Mouse (Mus musculus) heart, adult 2 months (tissue): ENCODE results near the gene Bricd5. TPM values are rescaled to one million over a fixed set of nuclear protein-coding genes. Genes with fewer than 3 reads are reported as not detected.
A peak's percentile ranks its signal among the peaks of the same experiment; 100 is the strongest.

Experiments used
- DNase-seq, 2 experiments: peaks; one replicate each; pipeline ENCODE4 v3.0.0; 2021
- H3K27ac ChIP-seq: fragments of 200-600 bp; 2 replicates; pipeline ENCODE4 v1.8.1; 2022
- H3K27me3 ChIP-seq: fragments of 200-500 bp; 2 replicates; pipeline ENCODE4 v1.6.1; 2012; ENCODE audit warnings: mild to moderate bottlenecking, low read length, inconsistent platforms, mixed read lengths; ENCODE audit not compliant: control insufficient read depth, insufficient read depth
- H3K36me3 ChIP-seq: fragments of 200-500 bp; 2 replicates; pipeline ENCODE4 v1.6.1; 2012; ENCODE audit warnings: low read length, inconsistent platforms; ENCODE audit not compliant: control insufficient read depth, insufficient read depth
- H3K4me1 ChIP-seq: fragments of 200-500 bp; 2 replicates; pipeline ENCODE4 v1.6.1; 2011; ENCODE audit warnings: low read length; ENCODE audit not compliant: control insufficient read depth, insufficient read depth
- H3K4me3 ChIP-seq: fragments of 200-600 bp; 2 replicates; pipeline ENCODE4 v1.8.1; 2022
- H3K79me2 ChIP-seq: fragments of 200-500 bp; replicated peaks from 2 replicates; pipeline ENCODE4 v1.6.1; 2012; ENCODE audit warnings: mild to moderate bottlenecking, inconsistent platforms, low read length, moderate library complexity, mixed read lengths; ENCODE audit not compliant: control insufficient read depth, insufficient read depth
- H3K9ac ChIP-seq: fragments of 200-500 bp; 2 replicates; pipeline ENCODE4 v1.6.1; 2012; ENCODE audit warnings: low read depth, mild to moderate bottlenecking, control low read depth, inconsistent platforms, low read length, mixed read lengths
- CTCF ChIP-seq: fragments of 200-600 bp; IDR thresholded peaks from 2 replicates; pipeline ENCODE4 v1.8.1; 2022; ENCODE audit warnings: antibody characterized with exemption, mild to moderate bottlenecking, moderate library complexity
- EP300 ChIP-seq: fragments of 200-500 bp; IDR thresholded peaks from 2 replicates; pipeline ENCODE4 v1.6.1; 2011; ENCODE audit warnings: low read depth, low read length, control low read depth; ENCODE audit not compliant: insufficient read depth
- POLR2A ChIP-seq: fragments of 200-500 bp; IDR thresholded peaks from 2 replicates; pipeline ENCODE4 v1.6.1; 2011; ENCODE audit warnings: mild to moderate bottlenecking, low read depth, low read length, control low read depth; ENCODE audit not compliant: insufficient read depth
- WGBS: fragments of 180-500 bp; shearing (Covaris S2); methylation state at CpG from one replicate; pipeline ENCODE4 v1.1.7; 2018; 5-methylcytosine and 5-hydroxymethylcytosine counted together
- intact Hi-C: fragments of 180-260 bp; cut with DNase I; formaldehyde crosslinking; loops from one replicate; pipeline ENCODE4 v1.15.1; 2025
- polyA plus RNA-seq: library from polyadenylated mRNA; depleted of rRNA; stranded (reverse); fragments of >200 nt; gene quantifications from 2 replicates; pipeline ENCODE4 v1.2.3, GENCODE M21; 2012
- total RNA-seq, 2 experiments: library from RNA; stranded (reverse); gene quantifications; 2 replicates each; pipeline ENCODE4 v1.2.3; 2021

Bricd5 gene
- total and polyA plus RNA-seq, 3 experiments = not detected

DNA sequence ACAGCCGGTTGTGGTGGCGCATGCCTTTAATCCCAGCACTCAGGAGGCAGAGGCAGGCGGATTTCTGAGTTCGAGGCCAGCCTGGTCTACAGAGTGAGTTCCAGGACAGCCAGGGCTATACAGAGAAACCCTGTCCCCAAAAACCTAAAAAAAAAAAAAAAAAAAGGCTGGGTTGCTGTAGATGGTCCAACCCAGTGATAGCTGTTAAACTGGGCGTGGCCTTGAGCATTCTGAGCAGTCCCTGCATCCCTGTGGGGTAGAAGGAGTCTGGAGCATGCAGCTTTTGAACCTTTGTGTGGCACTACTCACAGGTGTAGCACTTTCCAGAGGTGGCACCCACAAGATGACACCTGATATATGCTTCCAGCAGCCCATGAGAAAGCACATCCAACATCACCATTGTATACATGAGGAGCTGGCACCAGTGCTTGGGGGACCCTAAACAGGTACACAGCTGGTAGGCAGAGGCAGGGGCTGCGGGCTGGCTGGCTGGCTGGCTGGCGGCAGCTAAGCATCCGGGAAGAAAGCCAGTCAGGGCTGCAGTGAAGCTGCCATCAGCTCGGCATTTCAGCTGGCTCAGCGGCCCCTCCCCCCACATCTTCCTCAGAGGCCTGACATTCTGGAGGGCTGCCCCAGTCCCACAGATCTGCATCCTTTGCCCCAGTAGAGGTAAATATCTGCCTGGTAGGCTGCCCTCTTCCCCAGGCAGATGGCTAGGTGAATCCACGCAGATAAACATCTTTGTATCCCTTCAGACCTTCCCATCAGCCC lies 11.6 kb downstream of the Bricd5 start:
- Histone ChIP-seq H3K4me3 (no peak overlapping the region), H3K36me3 (no peaks in the 10 kb centered on the region), H3K27me3 (peaks cover 6% of the 10 kb centered on the region), H3K27ac (no peak overlapping the region), H3K79me2 (no peaks in the 10 kb centered on the region), H3K9ac (no peak overlapping the region), H3K4me1 (no peaks in the 10 kb centered on the region)
- no peak for DNase-seq
- 45% methylated on average over 11 of the region's 11 CpGs for WGBS
- intact Hi-C loops = no loop called here
- TF ChIP-seq POLR2A = no peak

DNA sequence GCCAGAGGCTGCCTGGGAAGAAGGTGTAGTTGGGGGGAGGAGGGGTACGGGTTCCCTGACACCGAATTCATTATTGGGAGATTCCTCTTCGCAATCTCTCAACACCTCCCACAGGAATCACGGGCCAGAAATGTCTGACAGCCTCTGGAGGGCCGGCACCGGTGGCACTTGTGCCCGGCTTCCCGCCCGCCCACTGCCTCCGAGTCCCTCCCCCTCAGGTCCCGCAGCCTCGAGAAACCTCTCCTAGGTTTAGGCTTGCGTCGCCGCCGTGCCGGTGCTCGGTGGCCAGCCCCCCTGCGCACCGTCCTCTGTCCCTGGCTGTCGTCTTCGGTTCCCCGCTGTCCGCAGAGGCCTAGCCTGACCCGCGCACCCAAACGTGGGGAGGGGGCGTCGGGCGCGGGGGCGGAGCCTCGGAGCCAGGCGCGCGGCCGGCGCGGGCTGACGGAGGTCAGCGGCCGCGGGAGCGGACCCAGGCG lies 14.5 kb downstream of the Bricd5 start, which contains the start of gene Caskin1:
Gene Caskin1, plus strand, starts transcription at position 416 of the 476 bp plus-strand sequence.
- Histone ChIP-seq H3K27ac (no peak within 1 kb of the TSS), H3K4me3 (peak within 1 kb of the TSS; percentile 58), H3K79me2 (no peaks in the 10 kb centered on the region), H3K27me3 (peaks cover 6% of the 10 kb centered on the region), H3K36me3 (no peaks in the 10 kb centered on the region), H3K4me1 (no peaks in the 10 kb centered on the region), H3K9ac (peak within 1 kb of the TSS; percentile 67)
- DNase-seq = no peak
- under 1% methylated on average over 45 of the region's 45 CpGs for WGBS
- TF ChIP-seq CTCF = no peak
- no peak for TF ChIP-seq POLR2A
- no peak for TF ChIP-seq EP300
- intact Hi-C loops = no loop called here

- Histone ChIP-seq H3K27ac (no peak overlapping the region), H3K4me1 (no peaks in the 10 kb centered on the region), H3K4me3 (peak overlapping the region; percentile 58), H3K36me3 (no peaks in the 10 kb centered on the region), H3K27me3 (peaks cover 6% of the 10 kb centered on the region), H3K9ac (peak overlapping the region; percentile 67), H3K79me2 (no peaks in the 10 kb centered on the region)
- DNase-seq = peak; percentile 20 to 49
- intact Hi-C loops = no loop called here
- no peak for TF ChIP-seq POLR2A
- no peak for TF ChIP-seq CTCF
- TF ChIP-seq EP300 = no peak
- WGBS = under 1% methylated on average over 68 of the region's 81 CpGs
Observed at GRCm38 (mm10) chr17:24488662-24489264, 15.1 kb downstream of the Bricd5 start.

GRCm38 (mm10) chr17:24489265-24490030 lies 15.8 kb downstream of the Bricd5 start:
- Histone ChIP-seq H3K9ac (peak overlapping the region; percentile 67), H3K79me2 (no peaks in the 10 kb centered on the region), H3K36me3 (no peaks in the 10 kb centered on the region), H3K27me3 (peaks cover 6% of the 10 kb centered on the region), H3K27ac (no peak overlapping the region), H3K4me3 (peak overlapping the region; percentile 58), H3K4me1 (no peaks in the 10 kb centered on the region)
- DNase-seq = no peak
- 40% methylated on average over 19 of the region's 19 CpGs for WGBS
- TF ChIP-seq EP300 (no peak), CTCF (no peak), POLR2A (no peak)
- intact Hi-C loops = no loop called here

DNA sequence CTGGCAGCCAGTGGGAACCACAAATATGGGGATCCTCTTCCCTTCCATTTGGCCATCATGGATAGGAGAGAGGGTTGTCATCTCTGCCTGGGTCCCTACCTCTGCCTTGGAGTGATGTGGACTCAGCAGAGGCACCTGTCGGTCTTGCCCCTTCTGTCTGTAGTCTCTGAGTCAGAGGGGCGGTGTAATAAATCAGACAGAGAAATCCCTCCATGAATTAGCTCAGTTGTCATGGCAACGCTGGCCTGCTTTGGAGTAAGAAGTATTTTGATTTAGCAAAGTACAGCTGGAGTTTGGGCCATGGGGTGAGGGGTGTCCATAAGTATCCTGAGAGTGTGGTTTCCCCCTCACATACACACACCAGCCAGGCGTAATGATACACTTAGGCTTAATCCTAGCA lies 16.7 kb downstream of the Bricd5 start:
- TF ChIP-seq EP300 = no peak
- H3K27me3 ChIP-seq = peaks cover 6% of the 10 kb centered on the region
- H3K27ac ChIP-seq = no peak overlapping the region
- intact Hi-C loops = no loop called here
- no peaks in the 10 kb centered on the region for H3K36me3 ChIP-seq
- H3K9ac ChIP-seq = no peak overlapping the region
- DNase-seq = no peak
- H3K4me1 ChIP-seq = no peaks in the 10 kb centered on the region
- H3K4me3 ChIP-seq = no peak overlapping the region
- H3K79me2 ChIP-seq = no peaks in the 10 kb centered on the region
- 94% methylated on average over 4 of the region's 4 CpGs for WGBS
